Mouse (Mus musculus): ENCODE measurements around the gene Coa6. TPM values are rescaled to one million over a fixed set of nuclear protein-coding genes. Genes with fewer than 3 reads are reported as not detected.

The Coa6 gene
- polyA plus RNA-seq (2012; rRNA removed): 30.8 and 32.7 TPM in 2 replicates

GRCm38 (mm10) chr8:126422174-126422919 is at the start of gene Coa6:
TSS of gene Coa6 (plus strand) at chr8:126422515.

GRCm38 (mm10) chr8:126474299-126475187 is 52.2 kb downstream of the Coa6 start, which contains the start of gene Tarbp1:
TSS of gene Tarbp1 (minus strand) at chr8:126475065.

Other genes starting within 250 kb of the Coa6 start
- gene Slc35f3, start 124.0 kb upstream of the Coa6 start, polyA plus RNA-seq (2012; rRNA removed): 0.84 and 1.4 TPM in 2 replicates
- gene Tarbp1, start 52.5 kb downstream of the Coa6 start, polyA plus RNA-seq (2012; rRNA removed): 5.5 and 5.7 TPM in 2 replicates
- gene Irf2bp2, start 171.5 kb downstream of the Coa6 start, polyA plus RNA-seq (2012; rRNA removed): 33.2 and 36.9 TPM in 2 replicates

All from central nervous system, embryonic 14 days (tissue).